Mouse (Mus musculus) spleen, adult 2 months (tissue): Measurements from ENCODE around the gene Ppil3. TPM values are rescaled to one million over a fixed set of nuclear protein-coding genes. Genes with fewer than 3 reads are reported as not detected.

Experiments
- DNase-seq, 2 experiments: peaks; one replicate each; pipeline versions ENCODE4 v3.0.0 to v3.0.0-alpha.2; 2012 to 2021; ENCODE audit warnings: low spot score in 2 of 2, low read depth in 1 of 2
- H3K27ac ChIP-seq: fragments of 200-500 bp; 2 replicates; pipeline ENCODE4 v1.5.1; 2012; ENCODE audit warnings: low read length, inconsistent platforms; ENCODE audit not compliant: insufficient read depth
- H3K27me3 ChIP-seq: fragments of 200-500 bp; 2 replicates; pipeline ENCODE4 v1.6.1; 2012; ENCODE audit warnings: mild to moderate bottlenecking, moderate library complexity, low read length, inconsistent platforms; ENCODE audit not compliant: control insufficient read depth, insufficient read depth
- H3K36me3 ChIP-seq: fragments of 200-500 bp; 2 replicates; pipeline ENCODE4 v1.6.1; 2012; ENCODE audit warnings: mild to moderate bottlenecking, low read length, inconsistent platforms; ENCODE audit not compliant: control insufficient read depth, insufficient read depth
- H3K4me1 ChIP-seq: fragments of 200-500 bp; 2 replicates; pipeline ENCODE4 v1.6.1; 2011; ENCODE audit warnings: inconsistent platforms; ENCODE audit not compliant: control insufficient read depth, insufficient read depth, insufficient read length
- H3K4me3 ChIP-seq: fragments of 200-500 bp; 2 replicates; pipeline ENCODE4 v1.5.1; 2011; ENCODE audit warnings: mild to moderate bottlenecking, inconsistent platforms; ENCODE audit not compliant: insufficient read depth, insufficient read length; ENCODE audit errors: extremely low read depth
- CTCF ChIP-seq: fragments of 200-500 bp; IDR thresholded peaks from 2 replicates; pipeline ENCODE4 v1.5.1; 2011; ENCODE audit warnings: mild to moderate bottlenecking, inconsistent platforms; ENCODE audit not compliant: insufficient read depth, insufficient read length, insufficient replicate concordance; ENCODE audit errors: extremely low read depth
- POLR2A ChIP-seq: fragments of 200-500 bp; IDR thresholded peaks from 2 replicates; pipeline ENCODE4 v1.6.1; 2011; ENCODE audit warnings: low read depth, low read length, inconsistent platforms
- WGBS: fragments of 180-500 bp; shearing (Covaris S2); methylation state at CpG from one replicate; pipeline ENCODE4 v1.1.7; 2018; 5-methylcytosine and 5-hydroxymethylcytosine counted together
- polyA plus RNA-seq: library from polyadenylated mRNA; depleted of rRNA; stranded (reverse); fragments of >200 nt; gene quantifications from 2 replicates; pipeline ENCODE4 v1.2.3, GENCODE M21; 2012

Ppil3 gene
- polyA plus RNA-seq, 1 experiment, result 16.9 TPM

GRCm38 (mm10) chr1:58458867-58459266 lies 13.6 kb upstream of the Ppil3 start:
- TF ChIP-seq CTCF (no peak), POLR2A (no peak)
- Histone ChIP-seq H3K4me1 (no peaks in the 10 kb centered on the region), H3K4me3 (no peak overlapping the region), H3K36me3 (peaks cover 19% of the 10 kb centered on the region), H3K27ac (no peak overlapping the region), H3K27me3 (no peaks in the 10 kb centered on the region)
- no peak for DNase-seq
- WGBS, result 93% methylated on average over 2 of the region's 2 CpGs

- H3K27me3 ChIP-seq, result no peaks in the 10 kb centered on the region
- H3K36me3 ChIP-seq, result peaks cover 16% of the 10 kb centered on the region
- H3K4me3 ChIP-seq, result no peak overlapping the region
- TF ChIP-seq POLR2A, result no peak
- no peak for TF ChIP-seq CTCF
- H3K27ac ChIP-seq, result no peak overlapping the region
- no peak for DNase-seq
- no peaks in the 10 kb centered on the region for H3K4me1 ChIP-seq
- 95% methylated on average over 5 of the region's 5 CpGs for WGBS
Measured at GRCm38 (mm10) chr1:58458175-58458574, 12.9 kb upstream of the Ppil3 start.

GRCm38 (mm10) chr1:58454316-58454715 lies 9.0 kb upstream of the Ppil3 start:
- Histone ChIP-seq H3K27me3 (no peaks in the 10 kb centered on the region), H3K36me3 (peaks cover 13% of the 10 kb centered on the region), H3K4me1 (no peaks in the 10 kb centered on the region), H3K4me3 (no peak overlapping the region), H3K27ac (peak overlapping the region; percentile 37)
- DNase-seq, result peak in 1 of 2 experiments; percentile 35
- TF ChIP-seq CTCF (no peak), POLR2A (no peak)
- WGBS, result 70% methylated on average over 6 of the region's 6 CpGs

GRCm38 (mm10) chr1:58448396-58448795 lies 3.1 kb upstream of the Ppil3 start:
- H3K27ac ChIP-seq, result no peak overlapping the region
- TF ChIP-seq CTCF (no peak), POLR2A (no peak)
- no peak for DNase-seq
- H3K27me3 ChIP-seq, result no peaks in the 10 kb centered on the region
- H3K4me3 ChIP-seq, result no peak overlapping the region
- peaks cover 4% of the 10 kb centered on the region for H3K4me1 ChIP-seq
- H3K36me3 ChIP-seq, result peaks cover 6% of the 10 kb centered on the region
- WGBS, result 89% methylated on average over 7 of the region's 7 CpGs

- no peak for DNase-seq
- peaks cover 4% of the 10 kb centered on the region for H3K4me1 ChIP-seq
- no peak overlapping the region for H3K4me3 ChIP-seq
Measured at GRCm38 (mm10) chr1:58447766-58448165, 2.5 kb upstream of the Ppil3 start.

GRCm38 (mm10) chr1:58445861-58446260 lies 575 bp upstream of the Ppil3 start:
- Histone ChIP-seq H3K27me3 (no peaks in the 10 kb centered on the region), H3K4me3 (peak overlapping the region; percentile 95), H3K4me1 (peaks cover 4% of the 10 kb centered on the region), H3K27ac (peak overlapping the region; percentile 92), H3K36me3 (peaks cover 9% of the 10 kb centered on the region; the same call in 1 of the 2 replicates)
- no peak for DNase-seq
- TF ChIP-seq CTCF, result no peak
- TF ChIP-seq POLR2A, result no peak
- 1% methylated on average over 11 of the region's 11 CpGs for WGBS

More at GRCm38 (mm10) chr1:58447766-58448165, 2.5 kb upstream of the Ppil3 start:
- no peak overlapping the region for H3K27ac ChIP-seq
- no peak for TF ChIP-seq POLR2A
- TF ChIP-seq CTCF, result no peak
- peaks cover 3% of the 10 kb centered on the region for H3K36me3 ChIP-seq
- 96% methylated on average over 7 of the region's 7 CpGs for WGBS
- no peaks in the 10 kb centered on the region for H3K27me3 ChIP-seq

GRCm38 (mm10) chr1:58444691-58445090 lies 595 bp downstream of the Ppil3 start:
- Histone ChIP-seq H3K4me1 (peaks cover 4% of the 10 kb centered on the region), H3K27me3 (no peaks in the 10 kb centered on the region), H3K36me3 (peaks cover 10% of the 10 kb centered on the region; the same call in 1 of the 2 replicates), H3K27ac (peak overlapping the region; percentile 92), H3K4me3 (peak overlapping the region; percentile 95)
- DNase-seq, result no peak
- no peak for TF ChIP-seq CTCF
- TF ChIP-seq POLR2A, result no peak
- 9% methylated on average over 10 of the region's 10 CpGs for WGBS
